In the genomic region with DNA sequence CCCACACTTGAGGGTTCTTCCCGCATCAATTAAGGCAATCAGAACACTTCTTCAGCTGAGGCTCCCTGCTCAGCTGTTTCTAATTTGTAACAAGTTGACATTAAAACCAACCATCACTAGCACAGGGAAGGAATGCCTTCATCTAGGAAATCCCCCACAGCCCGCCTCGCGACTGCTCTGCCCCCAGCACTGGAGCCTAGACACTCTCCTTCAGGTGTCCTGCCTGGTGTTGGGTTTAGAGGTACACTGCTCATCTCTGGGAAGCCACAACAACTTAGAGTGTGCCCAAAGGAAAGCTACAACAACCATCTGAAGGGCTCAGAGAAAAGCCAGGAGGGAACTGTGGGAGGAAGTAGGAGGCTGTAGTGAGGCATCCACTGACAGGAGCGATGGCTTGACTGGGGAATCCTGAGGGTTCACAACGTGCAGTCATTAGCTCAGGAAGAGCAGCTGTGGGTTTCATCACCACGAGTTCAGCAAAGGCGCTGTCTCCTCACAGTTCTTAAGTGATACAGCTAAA, we compare ENCODE assay signal across 15 mouse cellular contexts. TPM values are rescaled to one million over a fixed set of nuclear protein-coding genes. Genes with fewer than 3 reads are reported as not detected.
DNase-seq lines count a peak whose midpoint lies in the region; ATAC-seq and TF ChIP-seq lines count a peak whose summit lies in the region.
"Had no signal": no experiment of that assay in that cellular context is flagged by ENCODE, and none has a peak within 500 bp of the region (broad histone marks: within the 10 kb centered on the region; RNA-seq: fewer than 3 reads in every experiment).

No protein-coding gene starts in this region.

- H3K9ac ChIP-seq in forebrain, postnatal 0 days = no peak overlapping the region
- H3K9ac ChIP-seq: heart, embryonic 13.5 days had no signal

- WGBS in forebrain, postnatal 0 days = 72% methylated on average over 8 of the region's 8 CpGs

- H3K4me1 ChIP-seq in forebrain, postnatal 0 days (ENCODE audit: insufficient read depth) = 0 out of 2 replicates have a peak, but pooled peaks cover 3% of the 10 kb centered on the region
- H3K4me1 ChIP-seq: heart, embryonic 13.5 days had no signal

- H3K4me3 ChIP-seq in forebrain, postnatal 0 days (ENCODE audit: low read depth, low read length) = no peak overlapping the region
- H3K4me3 ChIP-seq: heart, embryonic 13.5 days had no signal

- no peak for TF ChIP-seq CTCF in forebrain, postnatal 0 days (IDR thresholded peaks at IDR 0.05; ENCODE audit: low read depth)

- H3K27ac ChIP-seq in forebrain, postnatal 0 days (ENCODE audit: low read depth, low read length) = no peak overlapping the region
- H3K27ac ChIP-seq: heart, embryonic 13.5 days; kidney, postnatal 0 days had no signal

- intact Hi-C loops in left cerebral cortex, postnatal 4 days (cut with DNase I) = no loop called here

- no peaks in the 10 kb centered on the region for H3K9me3 ChIP-seq in forebrain, postnatal 0 days (ENCODE audit: low read length)
- H3K9me3 ChIP-seq: heart, embryonic 13.5 days had no signal

- DNase-seq in left cerebral cortex, adult 18-20 months (ENCODE audit: low spot score in 2 of 2) = peak; percentile 19 to 45
- no peak for DNase-seq in left cerebral cortex, postnatal 4 days
- DNase-seq in forebrain, postnatal 0 days = no peak
- peak; percentile 34 to 45 for DNase-seq in layer of hippocampus, postnatal 14 days (ENCODE audit: low spot score in 2 of 2)
- peak; percentile 18 for DNase-seq in right cerebral cortex, postnatal 25 days
- DNase-seq in urinary bladder, postnatal 4 days (ENCODE audit: low spot score in 2 of 2) = no peak
- no peak for DNase-seq in urinary bladder, postnatal 36 days (ENCODE audit: low spot score in 2 of 2)
- DNase-seq in kidney, postnatal 10 days = no peak
- DNase-seq: cerebellum, adult 2 months; lung, adult 18-20 months; midbrain, embryonic 14.5 days; thymus, adult 2 months had no signal

- H3K27me3 ChIP-seq in forebrain, postnatal 0 days (ENCODE audit: insufficient read depth, low read length) = no peaks in the 10 kb centered on the region
- H3K27me3 ChIP-seq: heart, embryonic 13.5 days had no signal

- H3K36me3 ChIP-seq in forebrain, postnatal 0 days (ENCODE audit: insufficient read depth) = no peaks in the 10 kb centered on the region
- H3K36me3 ChIP-seq: heart, embryonic 13.5 days had no signal

- H3K4me2 ChIP-seq in forebrain, postnatal 0 days (ENCODE audit: low read depth) = no peak overlapping the region
- H3K4me2 ChIP-seq: heart, embryonic 13.5 days had no signal

- ATAC-seq in forebrain, postnatal 0 days = peak; percentile 38
- ATAC-seq: CD4-positive, CD25-positive, alpha-beta regulatory T cell, adult 4 months had no signal

RNA-seq across cellular contexts. Expression of a gene that starts 30.8 kb away (rescaled TPM):
- total RNA-seq in left cerebral cortex, adult 18-20 months (2021) = 10 to 100 TPM; 47.4 to 68.3 TPM
- total RNA-seq in left cerebral cortex, postnatal 4 days (2021) = 10 to 100 TPM; 18.9 to 21.5 TPM
- total RNA-seq in forebrain, postnatal 0 days (2014; rRNA removed) = 11.8 and 15.8 TPM in 2 replicates
- 7.9 and 12.0 TPM in 2 replicates for polyA plus RNA-seq in forebrain, postnatal 0 days (2015; fragmentation: Nextera tagmentation; extraction: Ambion mirVana)
- 100 to 1,000 TPM; 167 to 172 TPM for total RNA-seq in layer of hippocampus, postnatal 14 days (2021)

Comparison
In these comparisons a context has a peak if more than half of its experiments do, and no peak if none do; other contexts are left out.
1. DNase-seq: peak in left cerebral cortex, adult 18-20 months (2 of 2), layer of hippocampus, postnatal 14 days (2 of 2) and right cerebral cortex, postnatal 25 days (single experiment); none in left cerebral cortex, postnatal 4 days (single experiment), forebrain, postnatal 0 days (single experiment), urinary bladder, postnatal 4 days (0 of 2), urinary bladder, postnatal 36 days (0 of 2) and kidney, postnatal 10 days (single experiment).